Mouse (Mus musculus) adrenal gland, adult 10 weeks (tissue): ENCODE data around the gene Srp54c. TPM values are rescaled to one million over a fixed set of nuclear protein-coding genes. Genes with fewer than 3 reads are reported as not detected.

ENCODE experiments used
- polyA plus RNA-seq: library from polyadenylated mRNA; stranded (reverse); fragments of 350-450 nt; fragmentation: Illumina TruSeq; extraction: RNeasy Lipid Tissue Mini Kit (QIAGEN cat#74804); gene quantifications from one replicate; pipeline ENCODE4 v1.2.3, GENCODE M21; 2014; ENCODE audit warnings: low read depth, low replicate concordance

Srp54c gene
- polyA plus RNA-seq = 466 TPM

GRCm38 (mm10) chr12:55229626-55230519 is at the start of gene Srp54c:
Gene Srp54c (plus strand): TSS chr12:55230168.

DNA sequence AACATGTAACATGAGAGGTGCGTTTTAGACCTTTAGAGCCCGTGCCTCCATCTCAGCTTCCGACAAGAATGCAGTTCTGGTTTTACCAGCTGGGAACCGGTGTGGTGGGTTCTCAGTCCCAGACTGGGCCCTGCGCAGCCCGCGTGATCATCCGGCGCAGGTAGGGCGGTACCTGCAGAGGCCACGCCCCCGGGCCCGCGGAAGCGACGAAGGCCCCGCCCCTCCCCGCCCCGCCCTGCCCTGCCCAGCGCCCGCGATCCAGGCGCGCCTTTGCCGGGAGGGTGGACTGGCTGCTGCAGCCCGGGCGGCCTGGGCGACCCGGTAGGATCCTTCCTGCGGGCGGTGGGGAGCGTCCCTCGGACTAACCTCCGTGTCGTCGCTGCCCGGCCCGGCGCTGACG is 30.7 kb upstream of the Srp54c start, which contains the start of gene 1700047I17Rik2:
Gene 1700047I17Rik2 (plus strand): TSS at position 287 of the 400 bp plus-strand sequence.

DNA sequence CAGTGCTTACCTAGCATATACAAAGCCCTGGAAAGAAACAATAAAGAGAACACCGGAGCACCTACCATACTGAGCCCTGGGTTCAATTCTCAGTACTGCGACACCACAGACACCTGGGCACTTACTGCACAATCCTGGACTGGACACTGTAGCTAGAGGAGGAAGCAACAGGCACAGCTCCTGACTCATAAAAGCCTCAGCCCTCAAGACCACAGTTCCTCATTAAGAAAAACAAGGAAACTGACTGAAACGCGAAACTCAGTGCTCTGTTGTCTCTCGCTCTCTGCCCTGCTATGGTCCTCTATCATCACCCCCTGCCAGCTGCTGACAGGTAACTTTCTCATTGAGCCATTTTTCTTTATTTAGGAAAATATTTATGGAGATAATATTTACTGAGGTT is 69.4 kb downstream of the Srp54c start, which contains the start of gene 1110008L16Rik:
Gene 1110008L16Rik (plus strand): TSS at position 242 of the 400 bp plus-strand sequence.

GRCm38 (mm10) chr12:55302485-55303441 is 72.8 kb downstream of the Srp54c start, which contains the start of gene Ppp2r3c:
Gene Ppp2r3c (minus strand): TSS chr12:55302998.

Other genes with a start within 250 kb of the Srp54c start
- not detected for gene Gm20403, start 243.6 kb upstream of the Srp54c start, polyA plus RNA-seq
- gene Baz1a, start 215.8 kb upstream of the Srp54c start, polyA plus RNA-seq = 17.9 TPM
- gene 2700097O09Rik, start 150.1 kb upstream of the Srp54c start, polyA plus RNA-seq = 20.8 TPM
- gene Srp54a, start 149.9 kb upstream of the Srp54c start, polyA plus RNA-seq = 1,646 TPM
- not detected for gene Fam177a, start 105.7 kb upstream of the Srp54c start, polyA plus RNA-seq
- 13.2 TPM for gene Srp54b, start 75.1 kb upstream of the Srp54c start, polyA plus RNA-seq
- gene 1700047I17Rik2, start 30.6 kb upstream of the Srp54c start, polyA plus RNA-seq = 36.3 TPM
- 39.3 TPM for gene 1110008L16Rik, start 69.4 kb downstream of the Srp54c start, polyA plus RNA-seq
- gene Ppp2r3c, start 72.8 kb downstream of the Srp54c start, polyA plus RNA-seq = 40.1 TPM
- 381 TPM for gene Psma6, start 154.1 kb downstream of the Srp54c start, polyA plus RNA-seq